Mouse (Mus musculus) neutrophil, adult 5-6 weeks (primary cell): ENCODE results near the gene Ttll2. TPM values are rescaled to one million over a fixed set of nuclear protein-coding genes. Genes with fewer than 3 reads are reported as not detected.
"Not testable (repeated sequence)": the region's sequence is repeated elsewhere in the genome, so short reads cannot be mapped to it uniquely, and the experiment has no call there.

Experiments used
- ATAC-seq: fragments of 151-379, 151-347 bp; 2 replicates; pipeline ENCODE4 v1.8.0; 2017; ENCODE audit warnings: mild to moderate bottlenecking, moderate TSS enrichment; ENCODE audit not compliant: insufficient number of reproducible peaks, poor library complexity, low FRiP score, severe bottlenecking; ENCODE audit errors: extremely low read depth
- total RNA-seq: library from RNA; stranded (forward); fragments of 200-1000 nt; gene quantifications from 2 replicates; pipeline ENCODE4 v1.2.3, GENCODE M21; 2017

Ttll2 gene
- not detected in 2 replicates for total RNA-seq

GRCm38 (mm10) chr17:7352596-7352995 lies at the start of gene Ttll2:
Ttll2 (minus strand) TSS chr17:7352696.
- ATAC-seq = not testable (repeated sequence)

DNA sequence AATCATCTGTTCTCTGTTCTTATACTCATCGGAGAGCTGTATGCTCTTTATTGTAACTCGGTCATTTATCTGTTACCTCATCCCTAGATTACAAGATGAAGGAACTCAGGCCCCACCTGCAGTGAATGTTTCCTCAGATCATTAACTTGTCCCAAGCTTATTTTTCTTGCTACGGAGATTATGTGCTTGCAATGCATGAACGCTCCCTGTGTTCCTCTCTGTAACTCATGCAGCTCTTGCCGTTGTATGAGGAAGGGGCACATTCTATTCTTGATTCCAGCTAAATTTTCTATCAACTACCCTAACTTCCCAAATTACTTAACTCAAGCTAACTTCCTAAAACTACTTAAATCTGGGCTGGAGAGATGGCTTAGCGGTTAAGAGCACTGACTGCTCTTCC lies 47.3 kb upstream of the Ttll2 start:
- not testable (repeated sequence) for ATAC-seq

GRCm38 (mm10) chr17:7398198-7398847 lies 45.8 kb upstream of the Ttll2 start:
- ATAC-seq = peak; percentile 65

DNA sequence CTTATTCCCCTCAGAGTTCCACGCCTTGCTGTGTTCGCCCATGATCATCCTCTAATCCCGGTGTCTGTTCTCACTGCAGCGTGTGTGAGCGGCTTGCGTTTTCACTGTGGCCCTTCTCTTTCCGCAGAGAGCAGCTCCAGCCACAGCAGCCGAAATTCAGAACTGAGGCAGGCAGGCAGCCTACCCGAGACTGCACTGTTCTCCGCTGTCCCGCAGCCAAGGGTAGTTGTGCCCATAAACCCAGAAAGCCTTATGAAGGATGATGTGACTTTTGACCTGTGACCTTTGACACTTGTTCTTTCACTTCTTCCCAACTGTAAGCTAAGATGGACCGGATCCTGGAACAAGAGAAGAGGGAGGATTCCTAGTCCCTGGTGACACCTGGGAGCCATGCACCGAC lies 44.6 kb upstream of the Ttll2 start:
- not testable (repeated sequence) for ATAC-seq

DNA sequence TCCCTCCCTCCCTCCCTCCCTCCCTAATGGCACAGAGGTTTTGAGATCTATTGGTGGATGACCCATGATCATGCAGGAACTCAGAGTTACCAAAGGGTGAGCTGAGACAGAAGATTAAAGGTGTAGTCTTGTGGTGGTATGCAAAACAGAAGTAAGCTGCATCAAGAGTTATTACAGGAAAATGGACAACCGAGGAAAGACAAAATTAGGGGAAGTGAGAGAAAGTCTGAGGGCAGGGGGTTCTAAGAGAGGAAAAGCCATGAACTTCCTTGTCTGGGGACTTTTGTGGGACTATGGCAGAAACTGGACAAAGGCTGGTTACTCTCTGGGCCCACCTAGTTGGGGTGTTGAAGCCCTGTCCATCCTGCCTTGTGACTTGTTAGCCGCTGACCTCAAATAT lies 43.8 kb upstream of the Ttll2 start:
- not testable (repeated sequence) for ATAC-seq

DNA sequence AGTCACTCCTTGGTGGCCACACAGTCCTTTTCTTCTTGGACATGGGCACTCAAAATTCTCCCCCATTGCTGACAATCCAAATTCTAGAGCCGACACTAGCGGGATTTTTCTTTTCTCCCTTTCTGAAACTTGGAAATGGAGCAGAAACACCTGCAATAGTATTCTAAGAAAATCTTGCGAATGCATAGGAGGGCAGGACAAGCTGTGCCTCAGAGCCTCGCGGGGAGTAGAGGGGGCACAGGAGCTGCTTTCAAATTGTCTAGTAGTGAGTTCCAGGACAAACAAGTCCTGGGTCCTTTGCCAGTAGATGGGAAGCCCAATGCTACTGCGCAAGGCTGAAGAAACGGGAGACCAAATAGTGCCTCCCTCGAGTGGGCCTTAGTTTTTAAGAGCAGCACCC lies 43.2 kb upstream of the Ttll2 start:
- ATAC-seq = not testable (repeated sequence)

- ATAC-seq = not testable (repeated sequence)
Observed at GRCm38 (mm10) chr17:7395116-7395515, 42.6 kb upstream of the Ttll2 start.

- not testable (repeated sequence) for ATAC-seq
Observed at GRCm38 (mm10) chr17:7389898-7390297, 37.4 kb upstream of the Ttll2 start.

GRCm38 (mm10) chr17:7388958-7389356 lies 36.5 kb upstream of the Ttll2 start:
- ATAC-seq = not testable (repeated sequence)

DNA sequence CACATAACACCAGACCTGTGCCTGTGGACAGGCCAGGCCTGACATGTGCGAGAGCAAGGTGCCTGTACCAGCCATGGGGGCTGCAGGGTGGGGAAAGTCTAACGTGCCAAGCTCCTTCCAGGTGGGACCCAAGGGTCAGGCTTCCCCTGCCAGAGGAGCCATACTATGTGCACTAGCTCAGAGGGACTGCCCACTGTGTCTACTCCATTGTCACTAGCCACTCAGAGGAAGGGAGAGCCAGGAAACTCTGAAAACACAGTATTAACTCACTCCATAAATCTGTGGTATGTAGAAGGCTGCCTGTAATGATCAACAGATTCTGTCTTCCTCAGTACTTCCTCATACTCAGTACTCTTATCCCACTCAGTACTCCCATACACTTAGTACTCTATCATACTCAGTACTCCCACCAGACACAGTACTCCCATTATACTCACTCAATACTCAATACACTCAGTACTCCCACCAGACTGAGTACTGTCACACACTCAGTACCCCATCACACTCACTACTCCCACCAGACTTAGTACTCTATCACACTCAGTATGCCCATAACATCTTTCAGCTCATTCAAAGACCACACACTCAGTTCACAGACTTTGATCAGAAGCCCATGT lies 36.0 kb upstream of the Ttll2 start:
- ATAC-seq = not testable (repeated sequence)

- ATAC-seq = not testable (repeated sequence)
Observed at GRCm38 (mm10) chr17:7386016-7386415, 33.5 kb upstream of the Ttll2 start.

DNA sequence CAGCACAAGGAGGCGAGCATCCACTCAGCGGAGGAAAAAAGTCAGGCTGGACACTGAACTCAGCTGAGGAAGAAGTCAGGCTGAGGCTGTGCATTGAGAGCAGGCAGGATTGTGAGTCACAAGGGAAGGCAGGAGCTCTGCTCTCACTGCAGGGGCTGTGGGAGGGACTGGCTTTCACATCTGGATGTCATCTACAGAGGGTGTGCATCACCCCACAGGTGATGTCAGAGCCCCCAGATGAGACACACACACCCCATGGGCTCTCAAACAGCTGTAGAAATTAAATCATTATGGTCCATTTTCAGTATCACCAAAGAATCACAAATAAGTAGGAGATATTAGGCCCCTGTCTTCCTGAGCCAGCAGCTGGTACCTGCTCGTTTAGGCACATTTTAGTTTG lies 32.9 kb upstream of the Ttll2 start, which contains the start of gene Unc93a2:
Gene Unc93a2, minus strand, starts transcription at position 101 of the 400 bp plus-strand sequence.
- not testable (repeated sequence) for ATAC-seq

DNA sequence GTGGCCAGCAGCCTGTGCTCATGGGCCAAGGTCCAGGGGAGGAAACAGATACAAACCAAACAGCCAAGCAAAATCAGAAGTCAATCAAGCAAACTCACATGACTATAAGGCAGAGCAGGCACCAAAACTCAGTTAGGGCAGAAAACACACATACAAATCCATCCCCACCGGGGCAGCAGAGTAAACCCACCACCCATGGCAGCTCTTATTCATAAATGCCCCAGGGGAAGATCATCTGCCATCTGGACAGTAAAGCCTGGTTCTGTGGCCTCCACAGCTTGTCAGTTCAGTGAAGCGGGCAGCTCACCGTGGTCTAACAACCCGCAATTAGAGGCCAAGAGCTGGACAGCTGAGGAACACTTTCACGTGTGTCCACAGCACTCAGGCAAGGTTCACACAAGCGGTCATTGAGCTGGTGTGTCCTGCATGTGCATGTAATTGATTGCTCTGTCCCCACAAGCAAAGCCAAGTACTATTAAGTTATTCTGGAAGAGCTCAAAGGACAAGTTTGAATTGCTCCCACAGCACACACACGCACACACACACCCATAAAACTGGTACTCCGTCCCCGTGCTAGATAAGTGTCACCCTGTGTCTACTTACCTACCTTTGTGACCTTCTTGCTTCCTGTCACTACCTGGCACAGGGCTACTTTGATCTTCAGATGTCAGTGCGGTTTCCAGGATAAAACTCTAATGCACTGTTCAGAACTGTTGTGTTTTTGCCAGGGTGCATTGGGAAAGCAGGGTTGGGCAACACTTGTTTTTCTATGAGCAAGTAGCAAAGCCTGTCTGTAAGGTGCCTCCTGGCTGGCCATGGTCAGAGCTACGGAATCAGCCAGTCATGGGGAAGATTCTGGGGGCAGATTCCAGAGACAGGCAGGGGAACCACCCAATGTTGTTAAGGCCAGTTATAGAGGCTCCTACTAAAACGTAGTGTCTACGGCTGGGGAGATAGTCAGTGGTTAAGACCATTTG lies 31.0 kb upstream of the Ttll2 start:
- not testable (repeated sequence) for ATAC-seq

DNA sequence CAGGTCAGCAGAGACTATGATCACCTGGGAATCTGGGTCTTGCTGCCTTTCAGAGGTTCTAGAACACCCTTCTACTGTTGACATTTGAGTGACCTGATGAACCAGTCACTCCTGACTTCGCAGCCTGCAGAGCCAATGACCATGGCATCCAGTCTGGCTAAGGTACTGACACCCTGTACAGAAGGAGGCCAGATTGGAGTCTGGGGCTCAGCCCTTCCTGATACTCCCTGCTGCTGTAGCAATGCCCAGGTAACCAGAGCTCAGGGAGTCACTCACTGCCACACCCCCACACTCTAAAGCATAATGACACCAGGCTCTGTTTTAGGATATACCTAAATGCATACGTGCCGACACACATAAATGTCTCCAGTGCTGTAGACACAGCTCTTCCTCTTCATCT lies 30.2 kb upstream of the Ttll2 start:
- ATAC-seq = not testable (repeated sequence)

DNA sequence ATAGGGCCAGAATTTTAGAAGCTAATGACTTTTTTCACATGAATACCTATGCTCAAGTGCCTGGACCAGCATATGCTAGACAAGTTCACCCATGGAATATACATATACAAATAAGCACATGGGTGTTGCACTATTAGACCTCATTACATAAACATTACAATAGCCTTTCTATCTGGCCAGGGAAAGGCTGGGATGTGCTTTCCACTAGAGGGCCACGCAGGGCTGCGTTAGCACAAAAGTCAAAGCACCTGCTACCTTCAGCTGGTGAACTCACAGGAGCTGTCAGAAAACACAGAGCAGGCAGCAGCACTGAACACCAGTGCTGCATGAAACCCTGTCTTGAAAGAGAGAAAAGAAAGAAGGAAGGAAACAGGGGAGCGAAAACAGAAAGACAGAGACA lies 25.4 kb upstream of the Ttll2 start:
- not testable (repeated sequence) for ATAC-seq

GRCm38 (mm10) chr17:7376951-7377700 lies 24.6 kb upstream of the Ttll2 start:
- ATAC-seq = not testable (repeated sequence)

- not testable (repeated sequence) for ATAC-seq
Observed at GRCm38 (mm10) chr17:7371879-7372278, 19.4 kb upstream of the Ttll2 start, which contains the start of gene Gm49630. Gm49630 (minus strand) TSS chr17:7371979.

- ATAC-seq = not testable (repeated sequence)
Observed at GRCm38 (mm10) chr17:7369401-7369800, 16.9 kb upstream of the Ttll2 start.
